Mouse (Mus musculus) erythroblast, embryonic 14.5 days (primary cell): Measurements from ENCODE around the gene Hes6.

ENCODE experiments used
- GATA1 ChIP-seq: IDR thresholded peaks from 2 replicates; pipeline ENCODE4 v1.6.1; 2012; ENCODE audit warnings: low read length, inconsistent platforms, mixed read lengths
- TAL1 ChIP-seq: IDR thresholded peaks from 3 replicates; pipeline ENCODE4 v1.6.1; 2012; ENCODE audit warnings: low read length, inconsistent platforms, mixed read lengths

GRCm38 (mm10) chr1:91435606-91436130 is 21.8 kb upstream of the Hes6 start:
- no peak for TF ChIP-seq TAL1
- no peak for TF ChIP-seq GATA1
